Mouse (Mus musculus): Measurements from ENCODE around the gene Sh3tc1.

- TF ChIP-seq CTCF (IDR thresholded peaks at IDR 0.05; ENCODE audit: borderline replicate concordance, extremely low read depth, insufficient read depth, insufficient read length), result 0 out of 2 replicates have a peak, but pooled peaks have one; percentile 11
- peak; percentile 57; the same call in 1 of the 2 replicates for TF ChIP-seq POLR2A (IDR thresholded peaks at IDR 0.05; ENCODE audit: borderline replicate concordance, extremely low read depth, insufficient read depth, insufficient read length, poor library complexity, severe bottlenecking)
These were observed 17.8 kb upstream of the Sh3tc1 start, which contains the start of gene Ablim2 for GRCm38 (mm10) chr5:35757639-35758001.

Measured in brain, embryonic 14.5 days (tissue).